Mouse (Mus musculus) spleen, adult 12 weeks (tissue): ENCODE measurements around the gene Tulp1.
"Not testable (repeated sequence)": the region's sequence is repeated elsewhere in the genome, so short reads cannot be mapped to it uniquely, and the experiment has no call there.

Experiments used
- DNase-seq: peaks from one replicate; pipeline ENCODE4 v3.0.0; 2022; ENCODE audit warnings: low spot score

Tulp1 gene

GRCm38 (mm10) chr17:28365122-28365521 is at the start of gene Tulp1:
TSS of gene Tulp1 (minus strand) at chr17:28365222.
- DNase-seq = no peak

GRCm38 (mm10) chr17:28411381-28411960 is 46.4 kb upstream of the Tulp1 start:
- no peak for DNase-seq

- no peak for DNase-seq
These were observed 45.7 kb upstream of the Tulp1 start for GRCm38 (mm10) chr17:28410731-28411130.

GRCm38 (mm10) chr17:28408251-28408918 is 43.4 kb upstream of the Tulp1 start:
- DNase-seq = no peak

GRCm38 (mm10) chr17:28407418-28408250 is 42.6 kb upstream of the Tulp1 start:
- DNase-seq = peak; percentile 51

- no peak for DNase-seq
These were observed 41.4 kb upstream of the Tulp1 start for GRCm38 (mm10) chr17:28406471-28406870.

GRCm38 (mm10) chr17:28404745-28405144 is 39.7 kb upstream of the Tulp1 start:
- DNase-seq = not testable (repeated sequence)

- no peak for DNase-seq
These were observed 39.3 kb upstream of the Tulp1 start for GRCm38 (mm10) chr17:28404301-28404700.

GRCm38 (mm10) chr17:28394994-28395393 is 30.0 kb upstream of the Tulp1 start:
- DNase-seq = no peak

- no peak for DNase-seq
These were observed 29.2 kb upstream of the Tulp1 start for GRCm38 (mm10) chr17:28394051-28394765.

- DNase-seq = no peak
These were observed 26.8 kb upstream of the Tulp1 start for GRCm38 (mm10) chr17:28391568-28392432.

- DNase-seq = no peak
These were observed 23.5 kb upstream of the Tulp1 start for GRCm38 (mm10) chr17:28388534-28388933.

GRCm38 (mm10) chr17:28386150-28386905 is 21.3 kb upstream of the Tulp1 start:
- peak; percentile 50 for DNase-seq

- DNase-seq = no peak
These were observed 19.3 kb upstream of the Tulp1 start for GRCm38 (mm10) chr17:28384298-28384697.

- DNase-seq = no peak
These were observed 15.2 kb upstream of the Tulp1 start for GRCm38 (mm10) chr17:28380255-28380654.

GRCm38 (mm10) chr17:28375592-28376061 is 10.6 kb upstream of the Tulp1 start:
- no peak for DNase-seq

- no peak for DNase-seq
These were observed 9.5 kb upstream of the Tulp1 start for GRCm38 (mm10) chr17:28374494-28374893.

- peak; percentile 37 for DNase-seq
These were observed 8.8 kb upstream of the Tulp1 start for GRCm38 (mm10) chr17:28373821-28374220.

- no peak for DNase-seq
These were observed 6.9 kb upstream of the Tulp1 start for GRCm38 (mm10) chr17:28371941-28372340.

- no peak for DNase-seq
These were observed 6.3 kb upstream of the Tulp1 start for GRCm38 (mm10) chr17:28371286-28371685.
